Mouse (Mus musculus): ENCODE results near the gene Tubgcp5. TPM values are rescaled to one million over a fixed set of nuclear protein-coding genes. Genes with fewer than 3 reads are reported as not detected.

Gene Tubgcp5
- polyA plus RNA-seq, 1 experiment from 2014 or later, result 52.3 TPM

DNA sequence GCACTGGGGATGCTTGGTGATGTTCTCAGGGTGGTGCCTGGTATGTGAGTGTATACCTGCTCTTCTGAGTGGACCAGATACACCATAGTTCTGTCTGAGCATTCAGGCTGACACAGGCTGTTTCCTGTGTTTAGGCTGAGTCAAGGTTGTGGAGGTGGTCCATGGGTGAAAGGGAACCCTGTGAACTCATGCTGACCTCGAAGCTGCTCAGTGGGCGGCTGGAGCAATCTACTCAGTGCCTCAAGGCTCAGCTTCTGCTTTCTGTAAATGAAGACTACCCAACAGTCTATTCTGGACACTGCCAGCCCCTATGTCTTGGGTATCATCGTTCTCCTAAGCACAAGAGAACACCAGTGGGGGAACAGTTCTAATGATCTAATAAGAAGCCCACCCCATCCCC is 61.6 kb downstream of the Tubgcp5 start:
- H3K36me3 ChIP-seq, result no peaks in the 10 kb centered on the region
- ATAC-seq (ENCODE audit: insufficient number of reproducible peaks, insufficient read depth, low FRiP score, low TSS enrichment, low read depth), result no peak
- peaks cover 12% of the 10 kb centered on the region for H3K4me1 ChIP-seq (replicated peaks)
- no peaks in the 10 kb centered on the region for H3K9me3 ChIP-seq
- H3K4me3 ChIP-seq (replicated peaks), result no peak overlapping the region
- no peak overlapping the region for H3K27ac ChIP-seq
- H3K4me2 ChIP-seq, result no peak overlapping the region
- WGBS, result 87% methylated on average over 3 of the region's 3 CpGs
- no peaks in the 10 kb centered on the region for H3K27me3 ChIP-seq
- no peak overlapping the region for H3K9ac ChIP-seq (replicated peaks)

DNA sequence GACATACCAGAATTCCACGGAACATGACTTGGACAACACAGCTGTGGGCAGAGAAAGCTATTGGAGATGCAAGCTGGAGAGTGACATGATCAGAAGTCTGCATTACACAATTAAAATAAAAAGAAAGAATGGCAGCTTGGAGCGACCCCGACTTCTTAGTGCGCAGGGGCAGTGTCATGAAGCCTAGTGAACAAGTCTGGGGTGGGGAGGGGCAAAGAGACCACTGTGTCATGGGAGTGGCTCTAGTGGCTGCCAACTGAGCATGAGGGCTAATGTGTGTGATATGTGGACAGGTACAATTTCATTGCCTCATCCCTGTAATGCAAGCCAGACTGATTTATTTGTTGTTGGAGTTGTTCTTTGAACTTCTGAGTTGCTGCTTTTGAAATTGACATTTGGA is 62.8 kb downstream of the Tubgcp5 start:
- Histone ChIP-seq H3K9me3 (no peaks in the 10 kb centered on the region), H3K36me3 (no peaks in the 10 kb centered on the region), H3K4me3 (replicated peaks) (no peak overlapping the region), H3K4me2 (no peak overlapping the region), H3K27ac (no peak overlapping the region), H3K9ac (replicated peaks) (no peak overlapping the region), H3K4me1 (replicated peaks) (peaks cover 4% of the 10 kb centered on the region; the same call in 1 of the 2 replicates), H3K27me3 (no peaks in the 10 kb centered on the region)
- WGBS, result 97% methylated on average over 4 of the region's 4 CpGs
- no peak for ATAC-seq (ENCODE audit: insufficient number of reproducible peaks, insufficient read depth, low FRiP score, low TSS enrichment, low read depth)

DNA sequence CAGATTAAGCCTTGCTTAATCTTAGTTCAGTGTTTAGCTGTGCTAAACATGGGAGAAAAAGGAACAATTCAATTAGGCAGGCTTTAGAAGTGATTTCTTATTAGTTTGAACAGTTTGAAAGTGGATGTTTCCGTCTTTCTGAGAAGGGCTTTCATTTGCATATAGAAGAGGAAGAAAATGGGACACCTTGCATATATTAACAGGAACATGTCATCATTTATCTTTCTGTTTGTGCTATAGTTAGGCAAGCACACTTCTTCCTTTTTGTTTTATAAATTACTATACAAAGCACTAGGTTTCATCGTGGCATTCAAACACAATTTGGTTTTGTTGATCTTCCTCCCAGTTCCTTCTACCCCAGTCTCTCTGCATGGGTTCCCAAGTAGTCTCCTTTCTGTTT is 63.8 kb downstream of the Tubgcp5 start:
- Histone ChIP-seq H3K27me3 (no peaks in the 10 kb centered on the region), H3K9me3 (no peaks in the 10 kb centered on the region), H3K4me3 (replicated peaks) (no peak overlapping the region), H3K4me2 (no peak overlapping the region), H3K4me1 (replicated peaks) (peaks cover 4% of the 10 kb centered on the region; the same call in 1 of the 2 replicates), H3K9ac (replicated peaks) (no peak overlapping the region), H3K36me3 (no peaks in the 10 kb centered on the region), H3K27ac (no peak overlapping the region)
- 80% methylated on average over 2 of the region's 2 CpGs for WGBS
- ATAC-seq (ENCODE audit: insufficient number of reproducible peaks, insufficient read depth, low FRiP score, low TSS enrichment, low read depth), result no peak

DNA sequence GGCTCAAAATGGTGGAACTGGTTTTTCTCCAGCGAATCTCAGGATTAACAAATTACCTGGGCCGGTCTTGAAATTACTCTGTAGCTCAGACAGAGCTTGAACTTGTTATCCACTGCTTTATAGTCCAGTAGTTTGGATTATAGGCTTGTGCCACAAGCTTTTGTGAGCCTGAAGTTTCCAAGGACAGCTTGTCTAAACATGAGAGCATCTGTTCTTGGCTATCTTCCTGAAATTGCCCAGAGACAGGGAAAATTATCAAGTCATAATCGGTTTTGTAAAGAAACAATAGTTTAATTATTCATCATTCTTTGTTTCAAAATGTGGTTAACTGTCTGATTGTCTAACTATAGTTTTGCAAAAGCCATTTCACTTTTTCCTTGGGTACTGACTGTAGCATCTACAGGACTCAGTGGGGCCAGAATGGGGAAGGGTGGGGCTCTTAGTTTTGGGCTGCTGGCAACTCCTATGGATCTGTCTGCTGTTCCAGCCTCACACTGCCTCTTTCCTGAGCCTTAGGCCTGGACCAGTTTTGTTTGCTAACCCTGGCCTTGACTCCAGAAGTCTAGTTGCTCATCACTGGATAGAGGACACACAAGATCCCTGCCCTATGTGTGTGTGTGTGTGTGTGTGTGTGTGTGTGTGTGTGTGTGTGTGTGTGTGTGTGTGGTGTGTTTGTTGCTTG is 65.0 kb downstream of the Tubgcp5 start:
- Histone ChIP-seq H3K9ac (replicated peaks) (no peak overlapping the region), H3K27me3 (no peaks in the 10 kb centered on the region), H3K4me3 (replicated peaks) (no peak overlapping the region), H3K9me3 (no peaks in the 10 kb centered on the region), H3K27ac (no peak overlapping the region), H3K4me2 (no peak overlapping the region), H3K4me1 (replicated peaks) (peaks cover 4% of the 10 kb centered on the region; the same call in 1 of the 2 replicates), H3K36me3 (no peaks in the 10 kb centered on the region)
- no peak for ATAC-seq (ENCODE audit: insufficient number of reproducible peaks, insufficient read depth, low FRiP score, low TSS enrichment, low read depth)
- WGBS, result 86% methylated on average over 3 of the region's 3 CpGs

DNA sequence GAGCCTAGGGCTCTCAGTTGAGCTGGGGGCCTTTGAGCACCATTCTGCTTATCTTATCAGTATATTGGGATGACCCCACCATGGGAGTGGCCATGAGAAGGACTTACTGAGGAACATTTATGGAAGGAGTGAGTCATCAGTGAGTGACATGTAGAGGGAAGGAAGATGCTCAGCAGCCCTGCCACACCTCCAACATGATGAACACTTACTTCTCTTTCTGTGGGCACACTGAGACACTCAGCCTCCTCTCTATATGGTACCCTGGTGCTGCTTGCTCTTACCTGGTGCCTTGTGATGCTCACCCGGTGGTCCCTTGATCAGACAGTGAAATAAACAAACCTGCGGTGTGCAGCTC is 65.5 kb downstream of the Tubgcp5 start:
- Histone ChIP-seq H3K4me2 (no peak overlapping the region), H3K9ac (replicated peaks) (no peak overlapping the region), H3K27ac (no peak overlapping the region), H3K9me3 (no peaks in the 10 kb centered on the region), H3K36me3 (no peaks in the 10 kb centered on the region), H3K4me1 (replicated peaks) (peaks cover 4% of the 10 kb centered on the region; the same call in 1 of the 2 replicates), H3K4me3 (replicated peaks) (no peak overlapping the region), H3K27me3 (no peaks in the 10 kb centered on the region)
- no peak for ATAC-seq (ENCODE audit: insufficient number of reproducible peaks, insufficient read depth, low FRiP score, low TSS enrichment, low read depth)
- WGBS, result 81% methylated on average over 2 of the region's 2 CpGs

GRCm38 (mm10) chr7:55859956-55860355 is 66.0 kb downstream of the Tubgcp5 start:
- H3K4me3 ChIP-seq (replicated peaks), result no peak overlapping the region
- no peak for ATAC-seq (ENCODE audit: insufficient number of reproducible peaks, insufficient read depth, low FRiP score, low TSS enrichment, low read depth)
- H3K9ac ChIP-seq (replicated peaks), result no peak overlapping the region
- no peaks in the 10 kb centered on the region for H3K27me3 ChIP-seq
- no peak overlapping the region for H3K27ac ChIP-seq
- H3K36me3 ChIP-seq, result no peaks in the 10 kb centered on the region
- no peak overlapping the region for H3K4me2 ChIP-seq
- 90% methylated on average over 6 of the region's 6 CpGs for WGBS
- H3K4me1 ChIP-seq (replicated peaks), result peaks cover 4% of the 10 kb centered on the region; the same call in 1 of the 2 replicates
- no peaks in the 10 kb centered on the region for H3K9me3 ChIP-seq

GRCm38 (mm10) chr7:55861175-55861574 is 67.2 kb downstream of the Tubgcp5 start:
- H3K27ac ChIP-seq, result no peak overlapping the region
- no peak overlapping the region for H3K4me2 ChIP-seq
- H3K9me3 ChIP-seq, result no peaks in the 10 kb centered on the region
- H3K4me1 ChIP-seq (replicated peaks), result no peaks in the 10 kb centered on the region
- H3K9ac ChIP-seq (replicated peaks), result no peak overlapping the region
- no peaks in the 10 kb centered on the region for H3K27me3 ChIP-seq
- no peak overlapping the region for H3K4me3 ChIP-seq (replicated peaks)
- WGBS, result 88% methylated on average over 4 of the region's 4 CpGs
- no peak for ATAC-seq (ENCODE audit: insufficient number of reproducible peaks, insufficient read depth, low FRiP score, low TSS enrichment, low read depth)
- no peaks in the 10 kb centered on the region for H3K36me3 ChIP-seq

DNA sequence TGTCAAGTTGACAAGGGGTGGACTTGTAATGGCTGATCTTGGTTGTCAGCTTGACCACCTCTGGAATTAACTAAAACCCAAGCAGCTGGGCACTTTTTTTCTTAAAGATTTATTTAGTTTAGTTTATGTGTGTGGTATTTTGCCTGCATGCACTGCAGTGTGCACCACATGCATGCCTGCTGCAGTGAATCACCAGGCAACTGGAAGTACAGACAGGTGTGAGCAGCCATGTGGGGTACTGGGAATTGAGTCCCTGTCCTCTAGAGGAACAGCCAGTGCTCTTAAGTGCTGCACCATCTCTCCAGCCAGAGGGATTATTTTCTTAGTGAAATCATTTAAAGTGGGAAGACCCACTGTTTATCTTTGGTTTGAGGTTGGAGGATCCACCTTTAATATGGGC is 71.1 kb downstream of the Tubgcp5 start:
- Histone ChIP-seq H3K36me3 (no peaks in the 10 kb centered on the region), H3K27ac (no peak overlapping the region), H3K9me3 (no peaks in the 10 kb centered on the region), H3K4me2 (no peak overlapping the region), H3K9ac (replicated peaks) (no peak overlapping the region), H3K4me1 (replicated peaks) (peaks cover 14% of the 10 kb centered on the region), H3K27me3 (no peaks in the 10 kb centered on the region), H3K4me3 (replicated peaks) (no peak overlapping the region)
- ATAC-seq (ENCODE audit: insufficient number of reproducible peaks, insufficient read depth, low FRiP score, low TSS enrichment, low read depth), result no peak

GRCm38 (mm10) chr7:55865750-55866416 is 71.9 kb downstream of the Tubgcp5 start:
- Histone ChIP-seq H3K9ac (replicated peaks) (no peak overlapping the region), H3K4me1 (replicated peaks) (peaks cover 15% of the 10 kb centered on the region), H3K9me3 (no peaks in the 10 kb centered on the region), H3K36me3 (no peaks in the 10 kb centered on the region), H3K4me3 (replicated peaks) (no peak overlapping the region), H3K4me2 (no peak overlapping the region), H3K27ac (no peak overlapping the region), H3K27me3 (no peaks in the 10 kb centered on the region)
- 83% methylated on average over 8 of the region's 8 CpGs for WGBS
- no peak for ATAC-seq (ENCODE audit: insufficient number of reproducible peaks, insufficient read depth, low FRiP score, low TSS enrichment, low read depth)

DNA sequence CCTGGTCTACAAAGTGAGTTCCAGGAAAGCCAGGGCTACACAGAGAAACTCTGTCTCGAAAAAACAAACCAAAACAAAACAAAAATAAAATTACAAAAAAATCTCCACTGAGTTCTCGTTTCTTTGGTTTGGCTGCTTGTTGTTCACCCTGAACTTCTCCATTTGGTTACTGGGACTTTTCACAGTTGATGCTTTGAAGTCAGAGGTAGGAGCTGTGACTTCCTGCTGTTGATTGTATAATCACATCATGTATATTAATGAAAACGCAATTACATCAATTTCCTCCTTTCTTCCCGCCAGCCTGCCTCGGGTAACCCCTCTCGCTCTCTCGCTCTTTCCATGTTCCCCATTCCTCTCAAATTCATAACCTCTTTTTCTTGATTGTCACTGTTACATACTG is 74.3 kb downstream of the Tubgcp5 start:
- H3K27me3 ChIP-seq, result no peaks in the 10 kb centered on the region
- WGBS, result 87% methylated on average over 7 of the region's 7 CpGs
- H3K4me3 ChIP-seq (replicated peaks), result no peak overlapping the region
- no peak for ATAC-seq (ENCODE audit: insufficient number of reproducible peaks, insufficient read depth, low FRiP score, low TSS enrichment, low read depth)
- no peak overlapping the region for H3K9ac ChIP-seq (replicated peaks)
- H3K4me1 ChIP-seq (replicated peaks), result peaks cover 15% of the 10 kb centered on the region
- no peak overlapping the region for H3K4me2 ChIP-seq
- H3K36me3 ChIP-seq, result peaks cover 11% of the 10 kb centered on the region
- H3K9me3 ChIP-seq, result no peaks in the 10 kb centered on the region
- no peak overlapping the region for H3K27ac ChIP-seq

GRCm38 (mm10) chr7:55869220-55869619 is 75.3 kb downstream of the Tubgcp5 start:
- H3K9me3 ChIP-seq, result no peaks in the 10 kb centered on the region
- no peak for ATAC-seq (ENCODE audit: insufficient number of reproducible peaks, insufficient read depth, low FRiP score, low TSS enrichment, low read depth)
- H3K4me2 ChIP-seq, result no peak overlapping the region
- H3K27me3 ChIP-seq, result no peaks in the 10 kb centered on the region
- H3K4me1 ChIP-seq (replicated peaks), result peaks cover 15% of the 10 kb centered on the region
- H3K36me3 ChIP-seq, result peaks cover 21% of the 10 kb centered on the region
- 54% methylated on average over 3 of the region's 3 CpGs for WGBS
- no peak overlapping the region for H3K4me3 ChIP-seq (replicated peaks)
- no peak overlapping the region for H3K9ac ChIP-seq (replicated peaks)
- H3K27ac ChIP-seq, result no peak overlapping the region
